Mouse (Mus musculus) liver, adult (tissue): ENCODE data around the gene Adcy5.

Source experiments
- GATA4 ChIP-seq: IDR thresholded peaks from 2 replicates; pipeline ENCODE4 v1.6.1; 2014; ENCODE audit warnings: mild to moderate bottlenecking, low read length; ENCODE audit not compliant: insufficient replicate concordance

Gene Adcy5

DNA sequence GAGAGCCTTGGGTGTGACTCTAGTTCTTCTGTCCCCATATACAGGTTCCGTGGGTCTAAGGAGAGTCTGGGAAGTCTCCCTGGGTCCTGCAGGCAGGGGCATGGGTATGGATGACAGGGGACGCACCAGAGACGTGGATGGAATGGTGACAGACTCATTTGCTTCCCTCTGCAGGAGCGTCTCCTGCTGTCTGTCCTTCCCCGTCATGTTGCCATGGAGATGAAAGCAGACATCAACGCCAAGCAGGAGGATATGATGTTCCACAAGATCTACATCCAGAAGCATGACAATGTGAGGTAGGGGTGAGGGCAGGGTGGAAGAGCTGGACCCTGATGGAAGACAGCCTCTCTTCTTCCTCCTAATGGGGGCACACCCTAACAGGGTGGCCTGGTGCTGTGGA is 98.3 kb downstream of the Adcy5 start:
- TF ChIP-seq GATA4, result no peak

DNA sequence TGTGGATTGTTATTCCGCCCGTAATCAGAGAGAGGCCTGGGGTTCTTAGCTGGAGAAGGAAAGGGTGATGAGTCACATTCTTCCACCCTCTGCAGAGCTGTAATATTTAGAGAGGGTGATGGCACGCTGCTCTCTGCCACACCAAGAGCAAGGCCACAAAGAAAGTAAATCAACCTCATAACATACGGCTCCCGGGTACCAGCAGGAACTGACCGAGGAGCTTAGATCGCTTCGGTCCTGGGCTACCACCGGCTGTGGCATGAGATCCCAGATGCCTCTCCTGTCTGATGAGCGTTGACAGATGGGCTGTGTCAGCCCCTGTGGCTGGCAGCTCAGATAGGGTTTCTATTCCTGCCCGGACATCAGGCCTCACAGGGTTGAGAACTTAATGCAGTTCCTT is 101.3 kb downstream of the Adcy5 start:
- TF ChIP-seq GATA4, result no peak

DNA sequence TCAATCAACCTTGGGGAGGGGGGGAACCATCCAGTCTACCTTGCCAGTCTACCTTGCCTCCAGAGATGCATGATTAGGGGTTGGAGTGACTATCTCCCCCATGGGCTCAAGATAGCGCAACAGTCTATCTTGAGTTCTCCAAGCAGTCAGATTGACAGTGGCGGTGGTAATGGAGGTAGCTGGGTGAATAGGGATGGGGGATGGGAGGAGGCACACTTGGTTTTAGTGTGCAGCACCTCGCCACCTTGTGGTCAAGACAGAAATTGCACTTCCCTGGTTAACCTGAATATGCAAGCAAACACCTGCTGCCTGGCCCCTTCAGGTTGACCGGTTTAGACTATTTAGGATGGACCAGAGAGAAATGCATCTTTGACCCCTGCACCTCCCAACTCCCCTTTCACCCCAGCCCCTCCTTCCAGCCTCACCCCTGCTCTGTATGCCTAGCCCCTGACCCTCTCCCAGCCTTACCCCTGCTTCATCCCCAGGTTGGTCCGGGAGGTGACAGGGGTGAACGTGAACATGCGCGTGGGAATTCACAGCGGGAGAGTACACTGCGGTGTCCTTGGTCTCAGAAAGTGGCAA is 115.8 kb downstream of the Adcy5 start:
- TF ChIP-seq GATA4, result no peak

DNA sequence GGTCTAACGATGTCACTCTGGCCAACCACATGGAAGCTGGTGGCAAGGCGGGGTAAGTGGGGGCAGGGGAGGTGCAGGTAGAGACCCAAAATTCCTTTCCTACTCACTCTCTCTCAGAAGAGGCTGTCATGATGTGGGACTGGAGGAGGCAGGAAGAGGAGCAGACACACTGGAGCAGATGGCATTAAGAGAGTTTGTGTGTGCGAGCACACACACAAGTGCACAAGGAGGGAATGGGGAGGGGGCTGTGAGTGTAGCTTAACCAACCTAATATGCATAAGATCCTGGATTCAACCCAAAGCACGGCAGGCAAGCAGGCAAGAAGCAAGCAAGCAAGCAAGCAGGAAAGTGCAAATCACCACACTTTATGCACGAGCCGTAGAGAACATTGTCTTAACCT is 116.3 kb downstream of the Adcy5 start:
- no peak for TF ChIP-seq GATA4

DNA sequence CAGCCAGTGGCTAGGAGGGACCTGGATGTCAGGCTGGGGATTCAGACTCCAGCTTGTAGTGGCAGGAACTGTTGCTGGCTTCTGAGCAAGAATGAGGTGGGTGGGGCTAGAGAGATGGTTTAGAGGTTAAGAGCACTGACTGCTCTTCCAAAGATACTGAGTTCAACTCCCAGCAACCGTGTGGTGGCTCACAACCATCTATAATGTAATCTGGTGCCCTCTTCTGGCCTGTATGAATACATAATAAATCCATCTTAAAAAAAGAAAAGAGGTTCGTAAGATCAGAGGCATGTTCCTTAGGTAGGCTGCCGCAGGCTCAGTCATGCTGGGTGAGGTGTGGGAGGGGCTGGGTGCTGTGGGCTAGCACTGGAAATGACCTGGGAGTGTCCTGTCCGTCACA is 116.9 kb downstream of the Adcy5 start:
- no peak for TF ChIP-seq GATA4

DNA sequence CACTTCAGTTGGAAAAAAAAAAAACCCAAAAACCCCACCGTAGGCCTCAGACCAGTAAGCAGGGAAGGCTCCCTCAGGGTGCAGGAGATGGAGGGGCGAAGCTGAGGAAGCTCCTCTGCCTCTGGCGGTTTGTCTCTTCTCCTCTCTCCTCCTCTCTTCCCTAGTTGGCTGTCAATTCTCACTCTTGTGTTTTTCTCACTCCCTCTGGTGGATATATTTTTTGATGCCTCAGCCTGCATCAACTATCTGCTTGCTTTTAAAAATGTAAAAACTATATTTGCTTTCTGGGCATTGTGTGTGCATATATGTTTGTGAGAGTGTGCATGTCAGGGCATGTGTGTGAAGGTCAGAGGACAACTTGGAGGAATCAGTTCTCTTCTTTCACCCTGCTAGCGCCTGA is 117.7 kb downstream of the Adcy5 start:
- no peak for TF ChIP-seq GATA4

DNA sequence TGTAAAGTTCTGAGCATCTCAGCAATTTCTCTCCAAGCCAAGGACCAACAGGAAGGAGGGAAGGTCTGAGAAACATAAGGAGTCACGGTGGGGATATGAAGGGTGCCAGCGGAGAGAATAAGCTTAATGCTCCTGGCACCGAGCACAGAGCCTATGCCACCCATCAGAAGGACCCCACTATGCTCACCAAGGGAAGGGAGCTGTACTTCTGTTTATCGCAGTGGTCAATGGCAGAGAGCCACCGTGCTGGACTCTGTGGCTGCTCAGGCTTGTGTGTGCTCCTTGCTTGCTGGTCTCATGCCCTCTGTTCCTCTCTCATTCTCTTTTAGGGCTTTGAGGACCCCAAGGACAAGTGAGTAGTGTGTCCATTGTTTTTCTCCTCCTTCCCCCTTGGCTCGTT is 123.5 kb downstream of the Adcy5 start:
- no peak for TF ChIP-seq GATA4

DNA sequence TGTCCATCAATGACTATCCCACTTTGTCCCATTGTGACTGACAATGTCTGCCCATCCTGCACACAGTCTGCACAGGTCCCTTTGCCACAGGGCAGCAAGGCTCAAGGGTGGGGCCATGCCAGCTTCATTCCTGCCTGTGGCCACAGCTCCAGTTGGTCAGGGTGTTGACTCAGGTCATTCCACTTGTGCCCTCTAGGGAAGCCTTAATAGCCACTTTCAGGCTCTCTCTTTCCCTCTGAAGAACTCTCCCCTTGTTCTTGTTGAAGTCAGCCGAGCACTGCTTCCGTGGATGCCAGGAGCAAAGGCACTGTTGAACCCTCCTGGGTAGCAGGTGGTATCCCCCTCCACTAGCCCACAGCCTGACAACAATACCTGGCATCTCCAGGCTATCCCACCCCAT is 127.8 kb downstream of the Adcy5 start:
- TF ChIP-seq GATA4, result no peak

DNA sequence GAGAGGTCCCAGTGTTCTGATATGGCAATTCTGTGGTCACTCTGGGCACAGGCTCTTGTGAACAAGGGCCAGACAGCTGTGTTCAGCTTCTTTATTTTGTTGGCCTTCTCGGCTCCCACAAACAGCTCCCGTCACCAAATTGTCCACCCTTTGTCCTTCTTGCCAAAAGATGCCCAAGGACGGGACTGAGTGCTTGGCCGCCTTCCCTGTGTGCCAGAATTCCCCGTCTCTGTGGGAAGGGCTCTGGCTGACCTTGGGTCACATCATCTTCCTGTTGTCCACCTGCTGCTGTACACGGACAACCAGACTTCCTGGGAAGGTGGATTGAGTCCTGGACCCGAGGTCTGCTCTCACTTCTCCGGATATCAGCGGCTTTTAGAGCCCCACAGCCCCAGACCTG is 131.1 kb downstream of the Adcy5 start:
- TF ChIP-seq GATA4, result no peak

DNA sequence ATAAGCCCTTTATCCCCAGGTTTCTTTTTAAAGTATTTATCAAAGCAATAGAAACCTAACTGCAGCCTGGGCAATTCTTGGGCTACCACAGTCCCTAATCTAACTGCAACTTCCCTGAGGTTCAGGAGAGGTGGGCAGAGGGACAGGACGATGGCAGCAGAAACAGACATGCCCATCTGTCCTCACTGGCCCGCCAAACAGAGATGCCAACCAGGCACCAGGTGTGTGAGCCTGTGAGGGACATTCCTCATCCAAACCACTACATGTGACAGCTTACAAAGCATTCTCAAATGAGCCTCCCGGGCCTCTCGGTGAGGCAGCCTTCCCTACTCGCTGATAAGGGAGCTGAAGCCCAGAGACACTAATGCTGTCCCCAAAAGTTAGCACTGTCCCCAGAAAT is 132.6 kb downstream of the Adcy5 start:
- TF ChIP-seq GATA4, result no peak

DNA sequence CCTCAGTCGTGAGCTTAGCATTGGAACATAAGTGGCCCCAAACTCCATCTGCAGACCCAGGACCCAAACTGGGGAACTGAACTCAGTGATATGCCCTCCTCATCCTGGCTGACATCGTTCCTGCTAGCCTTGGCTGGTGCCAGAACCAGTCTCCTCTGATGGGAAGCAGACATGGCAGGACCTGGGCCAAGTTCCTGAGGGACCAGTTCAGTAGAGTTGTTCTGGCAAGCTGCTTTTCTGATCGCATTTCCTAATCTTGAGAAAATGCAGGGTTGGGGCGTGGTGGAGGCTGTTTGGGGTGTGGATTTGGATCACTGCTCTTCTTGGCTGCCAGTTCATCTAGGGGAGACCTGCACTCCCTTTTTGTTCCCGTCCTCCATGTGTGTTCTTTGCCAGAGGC is 143.1 kb downstream of the Adcy5 start:
- TF ChIP-seq GATA4, result no peak

DNA sequence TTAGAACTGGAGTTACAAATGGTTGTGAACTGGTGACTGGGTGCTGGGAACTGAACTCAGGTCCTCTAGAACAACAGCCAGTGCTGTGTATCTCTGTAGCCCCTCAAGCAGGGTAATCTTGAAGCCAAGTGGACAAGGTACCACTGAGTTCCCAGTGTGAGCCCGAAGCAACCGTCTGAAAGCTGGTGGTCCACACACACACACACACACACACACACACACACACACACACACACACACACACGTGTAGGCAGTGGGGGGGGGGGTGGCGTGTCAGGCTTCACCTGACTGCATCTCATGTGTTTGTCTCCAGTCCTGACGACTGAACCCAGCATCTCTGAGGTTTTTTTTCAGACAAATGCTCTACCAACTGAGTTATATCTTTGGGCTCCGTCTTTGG is 145.5 kb downstream of the Adcy5 start:
- no peak for TF ChIP-seq GATA4

DNA sequence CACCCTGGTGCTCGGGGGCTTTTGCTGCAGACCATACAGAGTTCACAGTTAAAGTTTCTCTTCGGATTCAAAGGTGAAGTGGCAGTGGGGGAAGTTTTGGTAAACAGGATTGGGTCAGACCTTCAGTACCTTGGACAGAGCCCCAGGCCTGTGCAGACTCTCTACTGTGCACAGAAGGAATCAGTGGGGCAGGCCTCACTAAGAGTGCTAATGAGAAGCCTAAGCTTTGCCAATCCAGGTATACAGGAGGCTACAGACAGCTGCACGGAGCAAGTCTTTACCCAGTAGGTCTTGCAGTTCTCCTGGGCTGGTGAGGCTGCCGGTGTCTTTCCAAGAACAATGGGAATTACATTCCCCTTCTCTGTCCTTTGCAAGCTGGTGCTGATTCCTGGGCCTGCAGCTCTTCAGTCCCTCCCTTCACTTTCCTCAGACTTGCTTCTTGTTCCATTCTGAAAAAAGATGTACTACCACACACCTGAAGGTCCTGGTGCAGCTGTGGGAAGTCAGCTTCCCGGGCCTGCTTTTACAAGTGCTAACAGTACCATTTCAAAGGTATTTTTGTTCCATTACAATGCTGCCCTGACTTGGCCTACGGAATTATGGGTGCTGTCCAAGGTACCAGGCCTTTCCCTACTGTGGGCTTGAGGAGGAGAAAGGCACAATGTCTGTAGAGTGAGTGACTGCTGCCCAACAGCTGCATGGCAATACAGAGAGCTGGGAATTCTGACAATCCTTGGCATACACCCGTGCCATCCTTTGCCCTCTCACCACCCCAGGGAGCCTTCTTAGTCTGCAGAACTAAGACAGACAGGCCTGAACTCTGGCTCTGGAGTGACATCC is 148.0 kb downstream of the Adcy5 start:
- TF ChIP-seq GATA4, result no peak

DNA sequence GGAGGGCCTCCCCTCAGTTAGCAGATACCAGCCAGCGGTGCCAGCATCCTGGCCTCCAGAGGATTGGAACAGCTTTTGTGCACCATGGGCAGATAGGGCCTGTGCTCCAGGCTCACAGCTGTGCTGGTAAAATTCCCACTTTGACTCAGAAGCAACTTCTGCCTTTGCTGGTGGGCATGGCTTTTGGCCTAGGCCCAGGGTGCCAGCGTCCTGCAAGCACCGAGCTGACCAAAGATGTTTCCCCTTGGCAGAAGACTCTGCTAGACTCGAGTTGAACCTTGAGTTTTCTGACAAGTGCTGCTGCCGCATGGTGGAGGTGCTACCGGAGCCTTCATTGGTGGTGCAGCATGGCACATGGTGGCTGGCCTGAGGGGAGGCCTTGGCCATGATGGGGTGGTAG is 149.0 kb downstream of the Adcy5 start:
- TF ChIP-seq GATA4, result no peak

DNA sequence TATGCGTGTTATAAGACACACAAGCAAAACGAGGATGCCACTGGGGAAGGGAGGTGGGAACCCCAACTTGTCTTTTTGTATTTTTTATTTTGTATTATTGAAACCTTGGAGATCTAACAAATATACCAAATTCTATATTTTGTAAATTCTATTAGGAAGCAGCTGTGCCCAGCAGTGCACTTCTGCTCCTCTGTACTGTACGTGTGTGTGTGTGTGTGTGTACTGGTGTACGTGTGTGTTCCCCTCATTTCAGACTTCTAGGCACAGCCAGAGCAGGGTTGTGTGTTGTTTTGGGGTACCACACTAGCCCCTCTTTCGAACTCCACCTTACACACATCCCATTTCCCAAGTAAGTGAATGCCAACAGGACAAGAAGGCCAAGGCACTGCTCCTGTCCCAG is 149.7 kb downstream of the Adcy5 start:
- no peak for TF ChIP-seq GATA4

DNA sequence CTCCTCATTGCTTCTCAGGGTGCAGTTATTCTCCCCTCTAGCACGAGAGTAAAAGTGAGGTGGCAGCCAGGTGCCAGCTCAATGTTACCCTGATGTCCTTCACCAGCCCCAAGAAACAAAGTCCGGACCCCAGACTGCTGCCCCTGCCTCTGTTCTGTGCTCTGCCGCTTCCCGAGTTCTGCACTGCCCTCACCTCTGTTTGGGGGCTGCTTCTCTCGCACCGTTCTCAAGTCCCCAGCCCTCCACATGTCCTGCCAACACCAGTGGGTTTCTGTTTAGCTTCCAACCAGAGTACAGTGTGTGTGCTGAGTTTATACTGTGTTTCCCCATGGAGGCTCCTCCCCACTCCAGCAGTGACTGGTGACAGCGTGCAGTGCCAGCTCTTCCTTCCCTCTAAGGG is 150.5 kb downstream of the Adcy5 start:
- no peak for TF ChIP-seq GATA4

DNA sequence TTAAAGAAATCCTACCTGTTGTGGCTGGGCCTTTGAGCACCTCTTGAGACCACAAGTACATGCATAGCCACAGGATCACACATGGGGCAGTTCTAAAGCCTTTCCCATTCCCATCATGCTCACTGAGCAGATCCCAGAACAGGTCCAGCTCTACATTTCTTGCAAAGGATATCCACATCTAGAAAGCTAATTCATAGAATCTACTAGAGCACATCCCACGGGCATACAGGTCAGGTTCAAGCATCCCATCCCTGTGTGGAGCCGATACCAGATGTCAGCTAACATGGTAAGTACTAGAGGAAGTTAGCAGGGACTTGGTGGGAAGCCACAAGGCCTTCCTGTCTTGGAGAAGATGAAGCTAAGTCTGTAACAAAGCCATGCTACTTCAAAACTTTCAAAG is 152.0 kb downstream of the Adcy5 start:
- no peak for TF ChIP-seq GATA4
